Mouse (Mus musculus): ENCODE results near the gene Psmf1. TPM values are rescaled to one million over a fixed set of nuclear protein-coding genes. Genes with fewer than 3 reads are reported as not detected.

Psmf1 gene
- polyA plus RNA-seq, 1 experiment from 2014 or later: 60.5 TPM

DNA sequence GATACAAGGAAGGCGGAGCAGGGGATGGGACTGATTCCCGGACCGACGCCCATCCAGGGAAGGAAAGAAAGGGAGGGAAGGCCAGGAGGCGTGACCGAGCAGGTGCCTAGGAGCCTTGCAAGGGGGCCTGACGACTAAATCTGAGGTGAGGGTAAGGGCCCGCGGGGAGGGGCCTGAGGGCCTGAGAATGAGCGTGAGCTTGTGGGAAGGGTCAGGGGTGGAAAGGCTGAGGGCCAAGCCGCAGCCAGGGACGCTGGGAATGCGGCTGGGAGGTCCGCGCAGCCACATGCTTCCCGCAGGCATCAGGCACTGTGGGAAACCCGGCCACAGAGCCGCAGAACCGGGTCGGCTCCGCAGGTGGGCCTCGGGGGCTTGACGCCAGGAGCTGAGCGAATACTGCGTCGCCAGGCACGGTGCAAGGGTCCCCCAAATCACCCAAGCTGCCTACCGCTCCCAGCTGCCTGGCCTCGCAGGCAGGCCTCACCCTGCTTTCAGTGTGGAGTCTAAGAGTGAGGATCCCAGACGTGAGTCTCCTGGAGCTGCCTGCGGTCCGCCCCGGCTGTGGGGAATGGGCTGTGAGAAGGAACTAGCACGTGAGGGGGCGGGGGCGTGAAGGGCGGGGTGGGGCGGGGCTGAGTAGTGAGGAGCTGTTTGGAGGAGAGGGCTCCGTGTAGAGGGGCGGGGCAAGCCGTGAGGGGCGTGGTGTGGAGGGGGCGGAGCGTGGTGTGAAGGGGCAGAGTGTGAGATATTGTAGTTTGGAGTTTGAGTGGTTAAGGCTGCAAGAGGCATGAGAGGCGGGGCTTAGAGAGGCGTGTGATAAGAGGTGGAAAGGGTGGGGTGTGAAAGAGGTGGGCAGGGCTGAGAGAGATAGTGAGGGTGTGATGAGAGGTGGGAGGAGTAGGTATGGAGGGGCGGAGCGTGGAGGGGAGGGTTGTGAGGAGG is 73.7 kb downstream of the Psmf1 start:
- Histone ChIP-seq H3K9me3 (replicated peaks) (no peaks in the 10 kb centered on the region), H3K9ac (replicated peaks) (peak overlapping the region; percentile 11; the same call in 1 of the 2 replicates), H3K27me3 (replicated peaks) (0 out of 2 replicates have a peak, but pooled peaks cover 3% of the 10 kb centered on the region), H3K4me1 (peaks cover 8% of the 10 kb centered on the region; the same call in 1 of the 2 replicates), H3K4me3 (replicated peaks) (peak overlapping the region; percentile 27), H3K27ac (replicated peaks) (no peak overlapping the region), H3K4me2 (peak overlapping the region; percentile 54), H3K36me3 (no peaks in the 10 kb centered on the region)
- peak; percentile 77 for ATAC-seq (ENCODE audit: low FRiP score)
- 39% methylated on average over 45 of the region's 48 CpGs for WGBS

- 79% methylated on average over 3 of the region's 3 CpGs for WGBS
- H3K4me1 ChIP-seq: peaks cover 8% of the 10 kb centered on the region; the same call in 1 of the 2 replicates
- H3K27me3 ChIP-seq (replicated peaks): 0 out of 2 replicates have a peak, but pooled peaks cover 3% of the 10 kb centered on the region
- H3K4me3 ChIP-seq (replicated peaks): no peak within 1 kb of the TSS
- no peak within 1 kb of the TSS for H3K9ac ChIP-seq (replicated peaks)
- H3K9me3 ChIP-seq (replicated peaks): no peaks in the 10 kb centered on the region
- no peak for ATAC-seq (ENCODE audit: low FRiP score)
- H3K4me2 ChIP-seq: no peak within 1 kb of the TSS
- H3K27ac ChIP-seq (replicated peaks): no peak within 1 kb of the TSS
- no peaks in the 10 kb centered on the region for H3K36me3 ChIP-seq
Observed at GRCm38 (mm10) chr2:151668433-151668832, 75.6 kb downstream of the Psmf1 start, which contains the start of gene Rad21l. TSS of gene Rad21l (minus strand) at chr2:151668533.

Other genes with a start within 250 kb of the Psmf1 start
- 644 and 655 TPM in 2 replicates for gene Fkbp1a, start 201.7 kb downstream of the Psmf1 start, polyA plus RNA-seq (2015; fragmentation: Nextera tagmentation; extraction: Ambion mirVana)
- 1.2 and 2.8 TPM in 2 replicates for gene Sdcbp2, start 171.6 kb downstream of the Psmf1 start, polyA plus RNA-seq (2015; fragmentation: Nextera tagmentation; extraction: Ambion mirVana)
- 28.6 and 33.0 TPM in 2 replicates for gene Snph, start 111.6 kb downstream of the Psmf1 start, polyA plus RNA-seq (2015; fragmentation: Nextera tagmentation; extraction: Ambion mirVana)
- 0.33 and 0.36 TPM in 2 replicates for gene Rad21l, start 75.7 kb downstream of the Psmf1 start, polyA plus RNA-seq (2015; fragmentation: Nextera tagmentation; extraction: Ambion mirVana)
- gene Tmem74b, start 42.2 kb downstream of the Psmf1 start, polyA plus RNA-seq (2015; fragmentation: Nextera tagmentation; extraction: Ambion mirVana): 24.5 and 30.5 TPM in 2 replicates
- gene Rspo4, start 98.7 kb upstream of the Psmf1 start, polyA plus RNA-seq (2015; fragmentation: Nextera tagmentation; extraction: Ambion mirVana): 0.42 and 0.43 TPM in 2 replicates
- gene Angpt4, start 167.0 kb upstream of the Psmf1 start, polyA plus RNA-seq (2015; fragmentation: Nextera tagmentation; extraction: Ambion mirVana): 0.50 and 2.1 TPM in 2 replicates
- 31.3 and 32.0 TPM in 2 replicates for gene Fam110a, start 236.0 kb upstream of the Psmf1 start, polyA plus RNA-seq (2015; fragmentation: Nextera tagmentation; extraction: Ambion mirVana)

Measured in neural tube, embryonic 15.5 days (tissue).